Mouse (Mus musculus): ENCODE data around the gene Phyh.
"Not testable (repeated sequence)": the region's sequence is repeated elsewhere in the genome, so short reads cannot be mapped to it uniquely, and the experiment has no call there.

The Phyh gene

DNA sequence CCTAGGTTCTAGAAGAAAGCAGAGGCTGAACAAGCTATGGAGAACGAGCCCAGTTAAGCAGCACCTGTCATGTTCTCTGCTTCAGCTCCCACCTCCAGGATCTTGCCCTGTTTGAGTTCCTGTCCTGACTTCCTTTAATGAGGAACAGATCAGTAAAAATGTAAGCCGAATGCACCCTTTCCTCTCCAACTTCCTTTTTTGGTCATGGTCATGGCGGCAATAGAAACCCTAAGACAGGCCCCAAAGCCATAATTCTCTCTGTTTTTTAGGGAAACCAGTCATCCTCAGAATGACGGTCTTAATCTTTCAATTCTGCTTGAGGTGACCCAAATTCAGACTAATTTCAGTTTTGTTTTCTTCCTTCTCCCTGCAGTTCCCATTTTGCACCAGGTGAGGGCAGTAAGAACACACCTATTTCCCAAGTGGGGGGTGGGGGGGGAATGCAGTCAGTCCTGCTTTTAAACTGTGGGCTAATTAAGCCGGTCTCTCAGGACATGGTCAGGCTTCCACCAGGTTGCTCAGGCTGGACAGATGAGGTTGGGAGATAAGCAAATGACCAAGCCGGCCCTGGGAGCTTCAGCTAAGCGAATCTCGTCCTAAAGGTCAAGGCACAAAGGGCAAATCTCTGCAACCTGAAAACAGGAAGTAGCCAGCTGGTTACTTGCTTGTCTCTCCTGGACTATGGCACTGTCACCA lies 1.3 kb upstream of the Phyh start:
- peak in 1 of 2 experiments; percentile 38 for DNase-seq (ENCODE audit: low spot score in 2 of 2)

DNA sequence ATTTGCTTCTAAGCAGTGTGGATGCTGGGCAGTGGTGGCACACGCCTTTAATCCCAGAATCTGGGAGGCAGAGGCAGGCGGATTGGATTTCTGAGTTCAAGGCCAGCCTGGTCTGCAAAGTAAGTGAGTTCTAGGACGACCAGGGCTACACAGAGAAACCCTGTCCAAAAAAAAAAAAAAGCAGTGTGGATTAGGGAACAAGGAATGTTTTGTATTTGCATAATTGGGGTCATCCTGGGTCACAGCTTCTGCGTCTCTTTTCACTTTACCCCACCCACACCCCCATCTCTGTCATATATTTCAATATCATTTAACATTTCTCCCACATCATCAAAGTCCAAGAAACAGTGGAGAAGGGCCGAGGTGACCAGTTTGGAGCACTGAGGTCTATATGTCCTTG lies 2.2 kb downstream of the Phyh start:
- DNase-seq (ENCODE audit: low spot score in 2 of 2) = no peak

DNA sequence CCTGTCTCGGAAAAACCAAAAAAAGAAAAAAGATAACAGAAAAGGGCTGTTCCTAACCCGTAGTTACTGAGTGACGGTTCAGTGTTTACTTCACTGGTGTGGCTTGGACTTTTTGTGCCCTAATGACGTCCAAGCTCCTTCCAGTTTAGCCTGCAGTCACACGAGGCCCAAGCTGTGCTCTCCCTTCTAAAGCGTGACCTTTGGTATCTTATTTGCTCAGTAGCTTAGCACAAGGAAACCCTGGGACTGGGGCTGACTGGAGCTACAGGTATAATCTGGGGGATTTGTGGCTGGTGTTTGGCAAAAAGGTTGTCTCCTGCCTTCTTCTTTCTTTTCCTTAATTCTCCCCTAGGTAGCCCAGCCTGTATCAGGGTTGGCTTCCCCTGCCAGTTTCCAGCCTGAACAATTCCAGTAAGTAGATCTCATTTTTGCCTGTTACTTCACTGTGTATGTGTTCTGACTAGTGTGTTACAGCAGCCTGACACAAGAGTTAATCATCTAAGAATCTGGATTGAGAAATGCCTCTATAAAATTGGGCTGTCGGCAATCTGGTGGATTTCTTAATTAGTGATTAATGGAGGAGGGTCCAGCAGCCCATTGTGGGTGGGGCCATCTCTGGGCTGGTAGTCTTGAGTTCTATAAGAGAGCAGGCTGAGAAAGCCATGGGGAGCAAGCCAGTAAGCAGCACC lies 3.8 kb downstream of the Phyh start:
- no peak for DNase-seq (ENCODE audit: low spot score in 2 of 2)

DNA sequence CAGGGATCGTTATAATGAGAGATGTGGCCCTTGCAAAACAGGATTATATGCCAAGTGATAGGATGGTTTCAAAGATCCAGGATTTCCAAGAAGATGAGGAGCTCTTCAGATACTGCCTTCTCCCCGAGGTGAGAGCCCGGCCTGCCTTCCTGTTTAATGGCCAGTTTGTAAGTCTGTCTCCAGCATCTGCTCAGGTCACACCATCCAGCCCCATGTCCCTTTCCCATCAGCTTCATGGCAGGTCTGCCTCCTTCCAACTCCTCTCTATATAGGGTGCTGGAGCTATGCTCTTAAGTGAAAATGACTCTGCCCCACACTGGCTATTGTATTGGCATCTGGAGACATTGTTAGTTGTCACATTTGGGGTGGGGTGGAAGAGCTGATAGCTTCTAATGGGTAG lies 8.6 kb downstream of the Phyh start:
- DNase-seq (ENCODE audit: low spot score in 2 of 2) = no peak

DNA sequence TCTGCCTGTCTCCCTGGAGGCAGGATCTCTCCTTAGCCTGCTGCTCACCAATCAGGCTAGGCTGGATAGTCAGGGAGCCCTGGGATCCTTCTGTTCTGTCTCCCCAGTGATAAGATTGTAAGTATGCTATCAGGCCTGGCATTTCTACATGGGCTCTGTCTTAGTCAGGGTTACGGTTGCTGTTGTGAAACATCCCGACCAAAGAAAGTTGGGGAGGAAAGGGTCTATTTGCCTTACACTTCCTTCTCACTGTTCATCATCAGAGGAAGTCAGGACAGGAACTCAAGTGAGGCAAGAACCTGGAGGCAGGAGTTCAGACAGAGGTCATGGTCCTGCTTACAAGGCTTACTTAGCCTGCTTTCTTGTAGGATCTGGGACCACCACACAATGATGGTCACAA lies 10.4 kb downstream of the Phyh start:
- DNase-seq (ENCODE audit: low spot score in 2 of 2) = no peak

DNA sequence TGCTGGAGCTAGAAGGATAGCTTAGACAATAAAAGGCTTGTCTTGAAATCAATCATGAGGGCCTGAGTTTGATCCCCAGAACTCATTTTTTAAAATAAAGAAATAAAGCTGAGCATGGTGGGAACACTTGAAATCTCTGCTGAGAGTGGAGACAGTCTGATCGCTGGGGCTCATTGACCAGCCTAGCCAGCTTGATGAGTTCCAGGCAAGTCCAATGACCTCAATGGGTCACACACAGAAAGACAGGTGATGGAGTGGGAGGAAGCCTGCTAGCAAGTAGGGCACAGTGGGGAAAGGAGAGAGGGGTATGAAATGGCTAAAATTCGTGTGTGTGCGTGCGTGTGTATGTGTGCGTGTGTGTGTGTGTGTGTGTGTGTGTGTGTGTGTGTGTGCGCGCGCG lies 15.7 kb downstream of the Phyh start:
- DNase-seq (ENCODE audit: low spot score in 2 of 2) = no peak

DNA sequence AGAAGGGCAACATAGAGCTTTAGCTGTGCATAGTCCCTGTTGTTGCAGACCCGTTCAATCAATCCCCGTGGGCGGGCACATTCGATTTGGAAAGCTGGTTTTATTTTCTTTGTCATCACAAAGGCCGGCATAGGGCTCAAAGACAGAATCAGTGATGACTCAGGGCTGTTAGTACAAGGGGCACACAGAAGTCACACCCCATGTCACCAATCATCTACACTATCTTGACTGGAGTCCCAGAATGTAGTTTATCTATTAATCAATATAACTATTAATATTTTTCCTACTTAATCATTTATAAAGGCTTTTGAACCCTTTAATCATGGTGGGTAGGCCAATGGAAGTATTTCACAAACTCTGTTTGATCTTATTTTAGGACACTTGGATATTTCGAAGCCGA lies 19.1 kb downstream of the Phyh start:
- DNase-seq (ENCODE audit: low spot score in 2 of 2) = no peak

DNA sequence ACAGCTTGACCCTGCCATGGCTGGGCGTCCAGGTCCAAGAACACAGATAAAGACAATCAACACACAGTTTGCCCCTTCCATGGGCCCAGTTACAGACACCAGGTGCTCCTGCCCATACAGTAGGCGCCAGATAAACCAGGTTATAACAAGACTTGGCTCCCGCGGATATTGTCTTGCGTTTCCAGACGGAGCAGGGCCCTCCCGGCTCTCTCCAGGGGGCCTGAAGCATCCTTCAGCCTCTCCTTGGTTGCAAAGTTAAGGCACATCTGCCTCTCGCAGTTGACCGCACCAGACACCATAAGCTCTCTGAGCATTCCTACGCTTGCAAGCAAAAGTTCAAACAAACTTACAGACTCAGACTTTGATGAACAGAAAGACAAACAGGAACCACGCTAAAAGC lies 22.0 kb downstream of the Phyh start:
- DNase-seq (ENCODE audit: low spot score in 2 of 2) = no peak

DNA sequence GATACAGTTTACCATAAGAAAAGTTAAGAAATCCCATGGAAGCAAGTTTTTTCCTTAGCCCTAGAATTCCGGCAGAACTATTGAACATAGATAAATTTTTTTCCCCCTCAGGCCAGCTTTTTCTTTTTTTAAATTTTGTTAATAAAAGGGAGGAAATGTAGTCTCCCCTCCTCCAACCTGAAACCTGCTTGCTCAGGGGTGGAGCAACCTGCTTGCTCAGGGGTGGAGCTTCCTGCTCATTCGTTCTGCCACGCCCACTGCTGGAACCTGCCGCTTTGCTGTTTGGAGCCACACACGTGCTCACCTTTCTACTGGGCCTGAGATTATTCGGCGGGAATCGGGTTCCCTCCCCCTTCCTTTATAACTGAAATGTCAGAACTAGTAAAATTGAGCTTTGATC lies 30.9 kb downstream of the Phyh start:
- DNase-seq (ENCODE audit: low spot score in 2 of 2) = not testable (repeated sequence)

DNA sequence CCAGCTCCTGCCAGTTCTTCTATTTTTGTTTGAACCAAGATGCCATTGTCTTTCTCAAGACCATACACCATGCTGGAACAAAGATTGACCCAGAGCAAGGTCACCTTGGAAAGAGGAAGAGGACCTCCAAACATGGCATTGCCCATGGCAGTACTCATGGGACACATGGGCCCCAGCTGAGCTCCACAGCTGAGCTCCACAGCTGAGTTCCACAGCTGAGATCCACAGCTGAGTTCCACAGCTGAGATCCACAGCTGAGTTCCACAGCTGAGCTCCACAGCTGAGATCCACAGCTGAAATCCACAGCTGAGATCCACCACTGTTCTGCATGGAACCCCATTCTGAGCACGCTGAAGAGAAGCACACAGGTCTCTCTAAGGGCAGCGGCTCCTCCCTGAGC lies 32.2 kb downstream of the Phyh start:
- no peak for DNase-seq (ENCODE audit: low spot score in 2 of 2)

DNA sequence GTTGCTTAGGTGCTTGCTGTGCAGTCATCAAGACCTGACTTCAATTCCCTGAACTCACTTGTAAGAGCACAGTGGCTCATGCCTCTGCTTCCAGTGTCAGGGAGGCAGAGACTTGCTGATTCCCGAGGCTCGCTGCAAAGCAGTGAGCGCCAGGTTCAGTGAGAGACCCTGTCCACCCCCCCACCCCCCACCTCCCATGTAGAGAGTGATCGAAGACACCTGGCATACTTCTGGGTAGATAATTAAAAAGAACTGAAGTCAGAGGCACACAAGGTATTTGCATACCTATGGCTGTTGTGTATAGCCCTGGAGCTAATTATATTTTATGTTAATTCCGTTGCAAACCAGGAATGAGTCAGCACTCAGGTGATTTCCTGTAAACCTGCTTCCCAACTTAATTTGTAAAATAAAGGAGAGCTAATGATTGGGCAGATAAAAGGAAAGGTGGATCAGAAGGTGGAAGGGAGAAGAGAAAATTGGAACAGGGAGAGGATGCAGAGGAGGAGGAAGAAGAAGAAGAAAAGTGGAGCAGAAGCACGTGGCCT lies 35.5 kb downstream of the Phyh start:
- no peak for DNase-seq (ENCODE audit: low spot score in 2 of 2)

DNA sequence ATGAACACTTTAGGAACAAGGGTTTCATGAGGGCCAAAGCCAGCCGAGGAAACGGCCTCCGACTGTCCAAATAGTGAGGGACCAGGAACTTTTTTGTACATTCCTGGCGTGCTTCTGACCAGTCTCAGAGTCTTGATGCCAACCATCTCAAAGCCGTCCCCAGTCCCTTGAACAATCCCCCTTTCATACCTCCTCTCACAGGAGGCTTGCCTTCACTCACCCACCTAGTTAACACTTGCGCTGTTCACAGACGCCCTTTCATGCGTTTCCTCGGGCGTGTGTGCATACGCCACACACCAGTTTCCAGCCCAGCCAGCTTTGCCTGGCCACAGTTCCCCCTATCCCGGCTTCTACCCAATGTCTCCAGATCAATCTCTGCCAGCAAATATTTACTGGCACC lies 39.2 kb downstream of the Phyh start:
- DNase-seq (ENCODE audit: low spot score in 2 of 2) = no peak

DNA sequence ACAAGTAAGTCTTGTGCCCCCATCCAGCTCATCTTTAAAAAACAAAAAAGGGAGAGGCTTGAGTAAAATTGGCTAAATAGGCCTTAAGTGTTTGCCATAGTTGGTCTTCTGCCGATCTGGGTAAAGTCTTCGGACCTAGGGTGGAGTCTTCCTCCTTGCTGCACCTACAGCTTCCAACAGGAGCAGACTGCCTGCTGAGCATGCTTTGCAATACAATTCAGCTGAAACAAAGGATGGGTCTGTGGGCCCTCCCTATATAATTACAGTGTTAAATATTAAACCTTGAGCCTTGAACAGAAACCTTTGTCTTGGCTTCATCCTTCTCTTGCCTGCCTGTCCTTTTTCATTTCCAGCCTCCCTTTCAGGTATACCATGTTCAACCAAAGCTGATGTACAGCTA lies 49.0 kb downstream of the Phyh start:
- DNase-seq (ENCODE audit: low spot score in 2 of 2) = no peak

DNA sequence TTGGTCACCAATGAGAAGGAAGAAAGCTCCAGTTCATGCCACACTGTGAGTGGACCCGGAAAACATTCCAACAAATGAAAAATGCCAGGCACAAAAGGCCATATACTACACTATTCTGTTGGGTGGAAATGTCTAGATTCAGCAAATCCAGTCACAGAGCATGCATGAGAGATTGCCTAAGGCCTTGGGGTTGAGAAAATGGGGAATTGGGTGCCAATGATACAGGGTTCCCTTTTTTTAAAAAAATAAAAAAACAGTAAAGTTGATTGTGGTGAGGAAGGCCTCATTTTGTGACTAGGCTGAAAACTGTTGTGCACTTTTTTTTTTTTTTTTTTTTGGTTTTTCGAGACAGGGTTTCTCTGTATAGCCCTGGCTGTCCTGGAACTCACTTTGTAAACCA lies 50.3 kb downstream of the Phyh start:
- no peak for DNase-seq (ENCODE audit: low spot score in 2 of 2)

DNA sequence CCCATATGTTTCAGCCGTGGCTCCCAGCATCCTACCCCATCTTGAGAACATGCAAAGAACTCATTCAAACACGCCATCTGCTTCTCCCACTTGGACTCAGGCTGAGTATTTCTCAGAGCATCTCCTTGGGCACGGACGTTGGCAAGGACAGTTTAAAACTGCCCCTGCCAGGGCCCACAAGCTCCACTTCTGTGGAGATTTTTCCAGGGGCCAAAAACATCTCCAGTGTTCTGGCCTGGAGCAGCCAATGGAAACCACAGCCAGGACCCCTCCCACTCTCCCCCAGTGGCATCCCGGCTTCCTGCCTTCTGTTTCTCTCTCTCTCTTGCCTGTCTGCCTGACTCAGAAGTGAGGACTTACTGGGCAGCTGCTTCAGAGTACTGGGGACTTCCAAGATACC lies 57.0 kb downstream of the Phyh start, which contains the start of gene Ucma:
TSS of gene Ucma (plus strand) at position 316 of the 400 bp plus-strand sequence.
- DNase-seq (ENCODE audit: low spot score in 2 of 2) = no peak

DNA sequence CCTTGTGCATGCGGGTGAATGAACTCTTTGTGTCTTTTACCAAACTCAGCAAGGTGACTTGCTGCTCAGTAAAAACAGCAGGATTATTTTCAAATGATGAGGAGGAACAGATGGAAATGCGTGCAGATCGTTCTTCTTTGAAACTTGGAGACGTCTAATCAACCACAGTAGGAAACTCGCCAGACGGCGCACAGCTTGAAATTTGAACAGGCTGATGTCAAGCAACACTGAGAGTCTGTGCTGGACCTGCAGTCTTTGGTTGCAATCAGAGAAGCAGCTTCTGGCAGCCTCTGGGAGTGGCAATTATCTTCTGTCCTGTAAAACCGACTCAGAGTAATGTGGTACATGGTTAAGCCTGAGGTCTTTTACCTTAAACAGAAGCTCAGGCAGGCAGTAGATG lies 59.3 kb downstream of the Phyh start:
- no peak for DNase-seq (ENCODE audit: low spot score in 2 of 2)

DNA sequence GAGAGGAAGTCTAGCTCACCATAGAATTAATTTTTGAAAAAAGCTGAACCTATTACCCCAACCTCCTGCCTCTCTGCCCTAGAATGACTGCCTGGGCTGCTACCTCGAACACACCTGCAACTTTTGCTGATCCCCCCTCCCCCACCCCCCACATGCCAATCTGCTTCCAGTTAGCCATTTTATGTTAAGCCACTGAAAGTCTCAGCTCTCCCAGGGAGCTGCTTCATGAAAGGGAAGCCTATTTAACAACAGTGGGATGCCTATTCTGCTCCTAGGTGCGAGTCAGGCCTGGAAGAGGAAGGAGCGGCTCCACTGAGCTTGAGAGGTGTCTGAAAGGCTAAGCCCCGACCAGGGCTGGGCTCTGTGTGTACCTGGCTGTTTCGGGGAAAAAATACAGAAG lies 65.2 kb downstream of the Phyh start:
- DNase-seq (ENCODE audit: low spot score in 2 of 2) = no peak

DNA sequence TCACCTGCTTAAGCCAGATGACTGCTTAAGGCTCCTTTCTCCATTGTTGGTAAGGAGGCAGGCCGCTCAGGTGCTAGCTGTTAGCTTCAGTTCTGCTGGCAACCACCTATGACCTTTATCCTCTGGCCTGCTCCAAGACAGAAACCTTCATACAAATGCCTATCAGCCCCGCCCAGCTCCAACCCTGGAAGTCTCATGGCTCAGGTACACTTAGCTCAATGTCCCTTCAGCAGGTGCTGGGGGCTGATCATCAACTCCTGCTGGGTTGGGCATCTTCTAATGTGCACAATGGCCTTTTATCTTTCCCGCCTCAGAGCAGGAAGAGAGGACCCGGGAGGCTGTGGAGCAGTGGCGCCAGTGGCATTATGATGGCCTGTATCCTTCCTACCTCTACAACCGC lies 66.2 kb downstream of the Phyh start:
- DNase-seq (ENCODE audit: low spot score in 2 of 2) = no peak

DNA sequence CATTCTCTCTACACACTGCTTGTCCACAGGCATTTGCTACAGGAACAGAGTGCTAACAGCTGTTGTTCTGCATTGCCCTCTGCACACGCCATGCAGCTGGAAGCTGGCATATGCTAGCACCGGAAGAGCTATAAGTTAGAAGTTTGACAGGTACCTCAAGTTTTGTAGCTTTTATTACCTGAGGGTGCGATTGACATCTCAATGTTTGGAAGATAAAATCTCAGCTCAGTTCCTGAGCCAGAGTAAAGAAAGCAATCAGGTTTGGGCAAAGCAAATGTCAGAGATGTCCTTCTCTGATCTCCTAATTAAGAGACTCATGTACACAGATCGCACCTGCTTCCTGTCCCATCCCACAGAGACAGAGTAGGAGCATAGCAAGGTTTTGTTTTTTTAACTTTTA lies 68.0 kb downstream of the Phyh start:
- DNase-seq (ENCODE audit: low spot score in 2 of 2) = no peak

DNA sequence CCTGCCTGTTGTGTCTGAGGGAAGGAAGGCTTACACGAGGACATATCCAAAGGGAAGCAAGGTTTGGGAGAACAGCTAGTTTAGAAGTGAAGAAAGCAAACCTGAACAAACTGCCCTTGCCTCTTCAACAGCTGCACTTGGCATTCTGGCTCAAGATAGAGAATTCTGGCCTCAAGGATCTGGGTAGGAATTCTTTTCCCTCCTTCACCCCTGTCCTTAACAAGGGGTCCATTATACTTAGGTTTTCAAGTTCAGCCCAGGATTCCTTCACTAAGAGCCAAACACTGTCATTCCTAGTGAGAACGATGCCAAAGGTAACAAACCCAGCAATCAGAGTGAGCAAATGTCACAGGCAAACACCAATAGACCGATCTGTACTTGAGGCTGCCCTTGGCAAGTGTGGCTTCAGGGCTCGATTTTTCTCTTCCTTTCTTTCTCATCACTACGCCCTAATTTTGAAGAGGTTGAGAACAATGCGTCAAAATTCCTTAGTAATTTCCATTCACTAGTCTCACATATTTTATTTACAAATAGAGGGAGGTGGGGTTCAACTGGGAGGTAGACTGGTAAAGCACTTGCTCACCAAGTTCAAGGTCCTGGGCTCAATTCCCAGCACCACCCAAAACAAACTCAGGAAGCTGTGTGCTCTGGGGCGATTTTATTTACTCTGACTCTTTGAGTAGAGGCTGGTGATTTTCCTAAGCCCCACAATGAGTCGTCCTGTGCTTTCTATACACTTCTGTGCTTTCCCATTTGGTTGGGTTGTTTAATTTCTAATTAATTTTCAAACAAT lies 68.8 kb downstream of the Phyh start:
- no peak for DNase-seq (ENCODE audit: low spot score in 2 of 2)

Data from frontal cortex, postnatal 10 days (tissue).